Mouse (Mus musculus) lung, postnatal 0 days (tissue): ENCODE results near the gene Inpp4a. TPM values are rescaled to one million over a fixed set of nuclear protein-coding genes. Genes with fewer than 3 reads are reported as not detected.
A peak's percentile ranks its signal among the peaks of the same experiment; 100 is the strongest.

ENCODE experiments used
- ATAC-seq: fragments of 200-750 bp; cut with Nextera tagmentation; 2 replicates; pipeline ENCODE4 v1.8.0; 2017; ENCODE audit warnings: moderate library complexity
- DNase-seq: peaks from one replicate; pipeline ENCODE4 v3.0.0-alpha.2; 2016; ENCODE audit warnings: low spot score
- H3K27ac ChIP-seq: fragments of 300-500 bp; sonication (generic); 2 replicates; pipeline ENCODE4 v1.5.1; 2014; ENCODE audit warnings: antibody characterized with exemption, mild to moderate bottlenecking, low read length, mixed read lengths
- H3K27me3 ChIP-seq: fragments of 300-500 bp; sonication (generic); replicated peaks from 2 replicates; pipeline ENCODE4 v1.6.1; 2014; ENCODE audit warnings: low read length, mixed read lengths; ENCODE audit not compliant: insufficient read depth
- H3K36me3 ChIP-seq: fragments of 300-500 bp; sonication (generic); 2 replicates; pipeline ENCODE4 v1.6.1; 2014; ENCODE audit warnings: low read length, mixed read lengths; ENCODE audit not compliant: insufficient read depth
- H3K4me1 ChIP-seq: fragments of 300-500 bp; sonication (generic); 2 replicates; pipeline ENCODE4 v1.6.1; 2014; ENCODE audit warnings: antibody characterized with exemption, low read depth, low read length, mixed read lengths; ENCODE audit not compliant: insufficient read depth
- H3K4me2 ChIP-seq: fragments of 300-500 bp; sonication (generic); replicated peaks from 2 replicates; pipeline ENCODE4 v1.6.1; 2014; ENCODE audit warnings: low read depth, mild to moderate bottlenecking, low read length, moderate library complexity, mixed read lengths
- H3K4me3 ChIP-seq: fragments of 300-500 bp; sonication (generic); 2 replicates; pipeline ENCODE4 v1.5.1; 2014; ENCODE audit warnings: low read depth, low read length
- H3K9ac ChIP-seq: fragments of 300-500 bp; sonication (generic); replicated peaks from 2 replicates; pipeline ENCODE4 v1.6.1; 2014; ENCODE audit warnings: low read depth, mild to moderate bottlenecking
- H3K9me3 ChIP-seq: fragments of 300-500 bp; sonication (generic); 2 replicates; pipeline ENCODE4 v1.6.1; 2016; ENCODE audit warnings: low read length, mixed read lengths
- CTCF ChIP-seq: IDR thresholded peaks from 2 replicates; pipeline ENCODE4 v1.5.1; 2016; ENCODE audit warnings: antibody characterized with exemption, mild to moderate bottlenecking
- EP300 ChIP-seq: IDR thresholded peaks from 2 replicates; pipeline ENCODE4 v1.6.1; 2016; ENCODE audit warnings: antibody characterized with exemption, mild to moderate bottlenecking, control low read depth
- WGBS: fragments of 180-500 bp; shearing (Covaris S2); extraction: QIAGEN DNeasy Blood & Tissue Kit; methylation state at CpG from one replicate; pipeline ENCODE4 v1.1.7; 2014; 5-methylcytosine and 5-hydroxymethylcytosine counted together
- polyA plus RNA-seq: library from polyadenylated mRNA; unstranded; fragments of >200 nt; fragmentation: Nextera tagmentation; extraction: Ambion mirVana; gene quantifications from 2 replicates; pipeline ENCODE4 v1.2.1, GENCODE M21; 2015

The Inpp4a gene
- polyA plus RNA-seq, 1 experiment from 2014 or later: 15.8 TPM

GRCm38 (mm10) chr1:37415394-37415793, 115.7 kb downstream of the Inpp4a start:
- TF ChIP-seq EP300 (no peak), CTCF (no peak)
- H3K36me3 ChIP-seq: no peaks in the 10 kb centered on the region; the same call in 1 of the 2 replicates
- DNase-seq: no peak
- no peaks in the 10 kb centered on the region for H3K9me3 ChIP-seq
- 80% methylated on average over 1 of the region's 1 CpGs for WGBS
- no peaks in the 10 kb centered on the region for H3K4me1 ChIP-seq
- H3K9ac ChIP-seq: no peak overlapping the region
- H3K4me3 ChIP-seq: no peak overlapping the region
- H3K27me3 ChIP-seq: no peaks in the 10 kb centered on the region
- ATAC-seq: no peak
- H3K4me2 ChIP-seq: no peak overlapping the region
- H3K27ac ChIP-seq: no peak overlapping the region

DNA sequence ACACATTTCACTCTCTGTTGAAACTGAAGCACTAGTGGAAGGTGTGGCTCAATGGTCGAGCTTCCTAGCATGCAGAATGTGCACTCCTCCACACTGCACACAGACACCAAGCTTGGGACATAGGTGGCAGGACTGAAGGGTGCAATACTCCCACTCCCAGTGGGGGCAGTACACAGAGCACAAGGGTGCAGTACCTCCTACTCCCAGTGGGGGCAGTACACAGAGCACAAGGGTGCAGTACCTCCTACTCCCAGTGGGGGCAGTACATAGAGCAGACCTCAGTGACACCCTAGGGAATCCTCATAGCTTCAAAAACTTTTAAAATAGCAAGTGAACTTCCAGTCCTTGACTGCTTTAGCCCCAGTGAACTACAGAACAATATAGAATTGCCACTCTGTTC, 119.8 kb downstream of the Inpp4a start:
- Histone ChIP-seq H3K4me1 (no peaks in the 10 kb centered on the region), H3K27ac (no peak overlapping the region), H3K36me3 (no peaks in the 10 kb centered on the region; the same call in 1 of the 2 replicates), H3K9ac (no peak overlapping the region), H3K4me3 (no peak overlapping the region), H3K4me2 (no peak overlapping the region), H3K27me3 (no peaks in the 10 kb centered on the region), H3K9me3 (0 out of 2 replicates have a peak, but pooled peaks cover 2% of the 10 kb centered on the region)
- WGBS: 91% methylated on average over 1 of the region's 1 CpGs
- DNase-seq (peak; percentile 58), ATAC-seq (peak; percentile 70)
- TF ChIP-seq EP300: no peak
- TF ChIP-seq CTCF: peak; percentile 100

- DNase-seq (no peak), ATAC-seq (no peak)
- H3K4me2 ChIP-seq: no peak overlapping the region
- H3K4me3 ChIP-seq: no peak overlapping the region
- 0 out of 2 replicates have a peak, but pooled peaks cover 3% of the 10 kb centered on the region for H3K9me3 ChIP-seq
- H3K9ac ChIP-seq: no peak overlapping the region
- 90% methylated on average over 8 of the region's 8 CpGs for WGBS
- H3K27me3 ChIP-seq: no peaks in the 10 kb centered on the region
- no peak overlapping the region for H3K27ac ChIP-seq
- H3K4me1 ChIP-seq: peaks cover 16% of the 10 kb centered on the region
- TF ChIP-seq EP300 (no peak), CTCF (no peak)
- H3K36me3 ChIP-seq: no peaks in the 10 kb centered on the region
Measured at GRCm38 (mm10) chr1:37427144-37427875, 127.6 kb downstream of the Inpp4a start.

DNA sequence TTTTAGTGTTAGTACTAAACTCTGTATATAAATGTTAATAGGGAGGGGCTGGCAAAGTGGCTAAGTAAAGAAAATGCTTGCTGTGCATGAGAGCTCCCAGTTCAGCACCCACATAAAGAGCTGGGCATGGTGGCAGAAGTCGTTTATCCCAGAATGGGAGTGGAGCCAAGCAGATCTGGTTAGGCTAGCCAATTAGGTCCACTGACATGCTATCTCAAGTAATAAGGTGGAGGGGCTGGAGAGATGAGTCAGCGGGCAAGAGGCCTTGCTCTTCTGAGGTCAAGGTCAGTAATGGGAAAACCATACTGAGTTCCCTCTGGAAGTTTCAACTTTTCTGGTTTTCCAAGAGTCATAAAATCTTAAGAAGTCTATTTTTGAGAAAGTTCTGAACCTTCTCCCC, 129.2 kb downstream of the Inpp4a start:
- WGBS: 48% methylated on average over 2 of the region's 2 CpGs
- H3K9me3 ChIP-seq: 0 out of 2 replicates have a peak, but pooled peaks cover 3% of the 10 kb centered on the region
- H3K27ac ChIP-seq: no peak overlapping the region
- peak overlapping the region; percentile 80; the same call in 1 of the 2 replicates for H3K4me3 ChIP-seq
- H3K36me3 ChIP-seq: peaks cover 12% of the 10 kb centered on the region
- no peaks in the 10 kb centered on the region for H3K27me3 ChIP-seq
- DNase-seq (no peak), ATAC-seq (no peak)
- TF ChIP-seq EP300: no peak
- no peak for TF ChIP-seq CTCF
- peak overlapping the region; percentile 67 for H3K4me2 ChIP-seq
- H3K9ac ChIP-seq: peak overlapping the region; percentile 96; the same call in 1 of the 2 replicates
- H3K4me1 ChIP-seq: peaks cover 16% of the 10 kb centered on the region

GRCm38 (mm10) chr1:37429366-37430296, 130.0 kb downstream of the Inpp4a start, which contains the start of the genes Coa5 and Unc50:
TSS of gene Coa5 (minus strand) at chr1:37430103.
TSS of gene Unc50 (plus strand) at chr1:37430139.
- Histone ChIP-seq H3K4me3 (peak within 1 kb of the TSS; percentile 80), H3K9ac (peak within 1 kb of the TSS; percentile 96), H3K4me1 (peaks cover 16% of the 10 kb centered on the region), H3K9me3 (no peaks in the 10 kb centered on the region), H3K4me2 (peak within 1 kb of the TSS; percentile 70), H3K36me3 (peaks cover 15% of the 10 kb centered on the region), H3K27me3 (no peaks in the 10 kb centered on the region), H3K27ac (peak within 1 kb of the TSS; percentile 84)
- no peak; the same call in none of the 2 replicates for TF ChIP-seq EP300
- peak; percentile 32; the same call in 1 of the 2 replicates for TF ChIP-seq CTCF
- peak; percentile 98 for DNase-seq
- peak; percentile 99 for ATAC-seq
- WGBS: 1% methylated on average over 57 of the region's 57 CpGs
